Mouse (Mus musculus) C2C12 (cell line): ENCODE measurements around the gene Sorbs1. TPM values are rescaled to one million over a fixed set of nuclear protein-coding genes. Genes with fewer than 3 reads are reported as not detected.
A peak's percentile ranks its signal among the peaks of the same experiment; 100 is the strongest.

ENCODE experiments used
- H3K27me3 ChIP-seq: one replicate; pipeline ENCODE4 v1.6.1; 2011; ENCODE audit not compliant: control insufficient read depth, insufficient read depth, insufficient read length
- H3K36me3 ChIP-seq: one replicate; pipeline ENCODE4 v1.6.1; 2011; ENCODE audit not compliant: control insufficient read depth, insufficient read depth
- H3K4me3 ChIP-seq: one replicate; pipeline ENCODE4 v1.5.1; 2011; ENCODE audit warnings: mild to moderate bottlenecking, control low read depth; ENCODE audit not compliant: poor library complexity, insufficient read depth, severe bottlenecking
- H3K79me2 ChIP-seq: one replicate; pipeline ENCODE4 v1.6.1; 2011; ENCODE audit not compliant: control insufficient read depth, insufficient read depth
- H3K79me3 ChIP-seq: one replicate; pipeline ENCODE4 v1.6.1; 2011; ENCODE audit warnings: low read depth, control low read depth
- H3ac ChIP-seq: one replicate; pipeline ENCODE3; 2011; ENCODE audit warnings: low read depth; ENCODE audit not compliant: control insufficient read depth, insufficient read length
- CEBPB ChIP-seq: IDR thresholded peaks from one replicate; pipeline ENCODE4 v1.6.1; 2011; ENCODE audit warnings: low read depth, mild to moderate bottlenecking, control low read depth, moderate library complexity
- CTCF ChIP-seq: IDR thresholded peaks from one replicate; pipeline ENCODE4 v1.5.1; 2011; ENCODE audit not compliant: control insufficient read depth, insufficient read depth, insufficient read length
- FOSL1 ChIP-seq: IDR thresholded peaks from one replicate; pipeline ENCODE4 v1.8.0; 2011; ENCODE audit warnings: mild to moderate bottlenecking, low read length; ENCODE audit not compliant: poor library complexity, insufficient read depth, severe bottlenecking
- MAX ChIP-seq: IDR thresholded peaks from one replicate; pipeline ENCODE4 v1.6.1; 2011; ENCODE audit warnings: mild to moderate bottlenecking, control low read depth
- MYOD1 ChIP-seq: IDR thresholded peaks from one replicate; pipeline ENCODE4 v1.6.1; 2011; ENCODE audit warnings: low read depth; ENCODE audit not compliant: control insufficient read depth, insufficient read length
- MYOG ChIP-seq: IDR thresholded peaks from one replicate; pipeline ENCODE4 v1.6.1; 2011; ENCODE audit not compliant: control insufficient read depth, insufficient read length; ENCODE audit errors: extremely low read depth
- USF1 ChIP-seq: IDR thresholded peaks from one replicate; pipeline ENCODE4 v1.6.1; 2011; ENCODE audit warnings: low read depth, mild to moderate bottlenecking, control low read depth, moderate library complexity
- polyA plus RNA-seq: library from polyadenylated mRNA; unstranded; fragments of >200 nt; fragmentation: generic; extraction: Trizol; gene quantifications from one replicate; pipeline ENCODE4 v1.2.1, GENCODE M21; 2012; ENCODE audit warnings: missing spikeins

Sorbs1 gene
- polyA plus RNA-seq, 1 experiment: 9.0 TPM

DNA sequence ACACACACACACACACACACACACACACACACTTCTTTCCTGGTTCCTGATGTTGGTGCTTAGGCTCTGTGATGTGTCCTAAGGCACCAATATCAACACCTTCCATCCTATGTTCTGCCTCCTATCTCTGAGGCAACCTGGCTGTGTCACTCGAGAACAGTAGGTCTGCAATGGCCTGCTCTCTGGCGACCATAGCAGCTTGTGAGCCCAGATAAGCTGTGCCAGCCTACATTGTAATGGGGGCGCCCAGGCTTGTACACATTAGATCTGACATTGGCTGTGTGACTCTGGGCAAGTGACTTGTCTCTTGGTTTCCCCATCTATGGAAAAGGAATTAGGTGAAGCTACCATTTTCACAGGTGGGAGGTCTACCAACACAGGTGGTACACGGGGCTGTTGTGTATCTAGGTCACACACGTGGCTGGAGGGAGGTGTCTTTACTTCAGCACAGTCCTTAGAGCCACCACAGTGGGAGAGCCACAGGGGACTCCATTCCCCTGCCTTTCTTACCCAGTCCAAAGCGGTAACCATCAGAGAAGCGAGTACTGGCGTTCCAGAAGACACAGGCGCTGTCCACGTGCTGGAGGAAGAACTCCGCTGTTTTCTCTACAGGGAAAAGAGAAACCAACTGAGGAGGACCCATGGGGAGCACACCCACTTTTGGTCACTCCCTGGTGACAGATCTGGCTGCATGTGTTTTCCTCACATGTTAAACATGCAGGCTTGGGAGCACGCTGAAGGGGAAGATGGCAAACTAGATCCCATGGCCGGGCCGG, 39.6 kb upstream of the Sorbs1 start:
- TF ChIP-seq USF1: no peak
- TF ChIP-seq MAX: no peak
- TF ChIP-seq CTCF: no peak
- TF ChIP-seq CEBPB: no peak
- TF ChIP-seq MYOG: no peak
- no peak for TF ChIP-seq MYOD1
- no peak for TF ChIP-seq FOSL1
- Histone ChIP-seq H3ac (no peak overlapping the region), H3K79me3 (no peaks in the 10 kb centered on the region), H3K36me3 (peaks cover 55% of the 10 kb centered on the region), H3K27me3 (no peaks in the 10 kb centered on the region), H3K4me3 (no peak overlapping the region), H3K79me2 (no peaks in the 10 kb centered on the region)

- TF ChIP-seq CTCF (no peak), FOSL1 (no peak), MAX (no peak), USF1 (no peak)
- H3K79me3 ChIP-seq: no peaks in the 10 kb centered on the region
- H3K4me3 ChIP-seq: no peak overlapping the region
Observed at GRCm38 (mm10) chr19:40549516-40550135, 36.0 kb upstream of the Sorbs1 start.

DNA sequence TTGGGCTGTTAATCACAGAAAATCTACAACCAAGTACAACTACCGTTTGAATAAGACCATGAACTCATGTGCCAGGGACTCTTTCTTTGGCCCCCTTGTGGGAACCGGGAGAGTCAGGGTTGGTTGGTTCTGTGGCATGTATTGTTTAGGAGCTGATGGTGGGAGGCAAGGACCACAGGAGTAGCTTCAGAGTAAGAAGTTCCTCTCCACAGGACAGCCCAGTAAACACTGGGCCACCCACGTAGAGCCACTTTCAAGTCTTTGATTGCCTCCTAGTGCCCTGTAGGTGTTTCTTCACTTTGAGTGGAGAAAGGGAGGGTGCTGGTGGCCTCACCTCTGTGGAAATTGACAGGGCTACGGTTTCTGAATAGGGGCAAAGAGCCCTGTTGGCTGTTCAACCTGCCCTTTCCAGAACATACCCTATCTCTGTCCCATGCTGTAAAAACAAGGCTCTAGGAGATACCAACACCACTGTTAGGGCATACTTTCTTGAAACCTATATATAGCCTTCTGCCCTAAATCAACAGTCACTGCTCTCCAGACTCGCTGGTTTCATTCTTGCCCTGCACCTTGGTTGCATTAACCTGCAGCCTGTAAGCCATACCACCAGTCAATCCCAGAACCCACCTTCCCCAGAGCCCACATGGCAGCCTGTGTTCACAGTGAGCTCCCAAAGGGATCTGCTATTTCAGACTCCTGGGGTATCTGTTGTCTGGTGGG, 35.4 kb upstream of the Sorbs1 start:
- no peak overlapping the region for H3ac ChIP-seq
- no peak overlapping the region for H3K4me3 ChIP-seq
- H3K36me3 ChIP-seq: peaks cover 36% of the 10 kb centered on the region
- no peaks in the 10 kb centered on the region for H3K79me3 ChIP-seq
- H3K79me2 ChIP-seq: no peaks in the 10 kb centered on the region
- no peak for TF ChIP-seq CTCF
- TF ChIP-seq MYOG: no peak
- TF ChIP-seq CEBPB: no peak
- H3K27me3 ChIP-seq: no peaks in the 10 kb centered on the region

More at GRCm38 (mm10) chr19:40549516-40550135, 36.0 kb upstream of the Sorbs1 start:
- Histone ChIP-seq H3ac (no peak overlapping the region), H3K36me3 (peaks cover 38% of the 10 kb centered on the region), H3K79me2 (no peaks in the 10 kb centered on the region), H3K27me3 (no peaks in the 10 kb centered on the region)

DNA sequence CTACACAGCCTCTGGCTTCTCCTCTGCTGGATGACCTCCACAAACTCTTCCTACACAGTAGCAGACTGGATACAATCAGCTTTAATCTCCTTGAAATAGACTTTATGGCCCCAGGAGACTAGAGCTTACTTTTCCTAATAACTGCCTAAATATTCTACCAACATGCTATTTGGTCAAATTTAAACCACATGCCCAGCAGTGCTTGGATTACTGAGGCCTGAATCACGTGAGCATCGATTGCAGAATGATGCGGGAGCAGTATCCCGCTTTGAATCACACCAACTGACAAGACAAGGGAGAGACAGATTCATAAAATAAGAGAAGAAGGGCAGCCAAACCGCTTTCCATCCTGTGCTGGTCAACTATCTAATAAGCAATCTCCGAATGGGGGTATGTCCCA, 34.8 kb upstream of the Sorbs1 start:
- Histone ChIP-seq H3K27me3 (no peaks in the 10 kb centered on the region), H3K79me3 (no peaks in the 10 kb centered on the region), H3ac (no peak overlapping the region), H3K79me2 (no peaks in the 10 kb centered on the region), H3K4me3 (no peak overlapping the region), H3K36me3 (peaks cover 31% of the 10 kb centered on the region)
- TF ChIP-seq MYOG: no peak
- TF ChIP-seq CTCF: no peak

DNA sequence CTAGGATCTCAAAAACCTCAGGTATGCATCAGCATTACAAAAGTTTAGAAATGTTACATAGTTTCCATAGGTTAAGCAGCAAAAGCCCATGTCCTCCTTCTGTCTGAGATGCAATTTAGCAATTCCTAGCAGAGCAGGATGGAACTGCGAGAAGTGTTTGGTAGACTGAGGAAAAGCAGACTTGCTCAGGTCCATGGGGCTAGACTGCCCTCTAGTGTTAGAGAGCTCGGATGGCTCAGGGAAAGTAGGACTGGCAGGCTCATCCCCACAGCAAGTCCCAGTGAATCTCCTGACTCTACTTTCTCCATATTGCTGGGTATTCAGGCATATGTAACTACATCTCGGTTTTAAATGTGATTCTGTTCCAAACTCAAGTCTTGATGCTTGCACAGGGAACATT, 31.3 kb upstream of the Sorbs1 start:
- no peaks in the 10 kb centered on the region for H3K79me3 ChIP-seq
- H3K4me3 ChIP-seq: no peak overlapping the region
- no peaks in the 10 kb centered on the region for H3K79me2 ChIP-seq
- no peak for TF ChIP-seq CEBPB
- no peak for TF ChIP-seq MYOD1
- peak; percentile 81 for TF ChIP-seq CTCF
- no peak for TF ChIP-seq USF1
- no peak for TF ChIP-seq FOSL1
- H3ac ChIP-seq: no peak overlapping the region
- H3K36me3 ChIP-seq: no peaks in the 10 kb centered on the region
- H3K27me3 ChIP-seq: no peaks in the 10 kb centered on the region

DNA sequence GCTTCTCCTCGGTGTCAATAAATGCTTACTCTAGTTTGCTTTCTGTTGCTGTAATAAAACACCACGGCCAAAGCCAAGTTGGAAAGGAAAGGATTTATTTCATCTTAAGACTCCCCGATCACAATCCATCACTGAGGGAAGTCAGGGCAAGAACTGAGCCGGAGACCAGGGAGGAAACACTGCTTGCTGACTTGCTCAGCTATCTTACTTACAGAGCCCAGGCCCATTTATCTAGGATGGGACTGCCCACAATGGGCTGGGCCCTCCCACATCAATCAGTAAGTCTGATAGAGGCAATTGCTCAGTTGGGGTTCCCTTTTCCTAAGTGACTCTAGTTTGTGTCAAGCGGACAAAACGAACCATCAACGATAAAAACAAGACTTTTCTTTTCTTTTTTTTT, 29.2 kb upstream of the Sorbs1 start:
- Histone ChIP-seq H3K79me2 (no peaks in the 10 kb centered on the region), H3K79me3 (no peaks in the 10 kb centered on the region), H3ac (no peak overlapping the region), H3K36me3 (no peaks in the 10 kb centered on the region), H3K4me3 (no peak overlapping the region), H3K27me3 (no peaks in the 10 kb centered on the region)
- TF ChIP-seq MAX (no peak), MYOG (no peak), FOSL1 (no peak), CEBPB (no peak), USF1 (no peak), CTCF (no peak), MYOD1 (no peak)
